Mouse (Mus musculus) hindbrain, embryonic 12.5 days (tissue): ENCODE measurements around the gene Arrdc5. TPM values are rescaled to one million over a fixed set of nuclear protein-coding genes. Genes with fewer than 3 reads are reported as not detected.

Source experiments
- ATAC-seq: fragments of 200-750 bp; cut with Nextera tagmentation; 2 replicates; pipeline ENCODE4 v1.8.0; 2017; ENCODE audit warnings: moderate TSS enrichment; ENCODE audit not compliant: low FRiP score
- H3K27ac ChIP-seq: fragments of 300-500 bp; sonication (generic); 2 replicates; pipeline ENCODE4 v1.5.1; 2016; ENCODE audit warnings: mild to moderate bottlenecking
- H3K27me3 ChIP-seq: fragments of 300-500 bp; sonication (generic); 2 replicates; pipeline ENCODE4 v1.6.1; 2016; ENCODE audit warnings: mild to moderate bottlenecking
- H3K36me3 ChIP-seq: fragments of 300-500 bp; sonication (generic); 2 replicates; pipeline ENCODE4 v1.6.1; 2016; ENCODE audit warnings: mild to moderate bottlenecking
- H3K4me1 ChIP-seq: fragments of 300-500 bp; sonication (generic); 2 replicates; pipeline ENCODE4 v1.6.1; 2016
- H3K4me2 ChIP-seq: fragments of 300-500 bp; sonication (generic); replicated peaks from 2 replicates; pipeline ENCODE4 v1.6.1; 2016; ENCODE audit warnings: mild to moderate bottlenecking
- H3K4me3 ChIP-seq: fragments of 300-500 bp; sonication (generic); 2 replicates; pipeline ENCODE4 v1.5.1; 2016; ENCODE audit warnings: mild to moderate bottlenecking
- H3K9ac ChIP-seq: fragments of 300-500 bp; sonication (generic); 2 replicates; pipeline ENCODE4 v1.6.1; 2016; ENCODE audit warnings: mild to moderate bottlenecking, moderate library complexity
- H3K9me3 ChIP-seq: fragments of 300-500 bp; sonication (generic); replicated peaks from 2 replicates; pipeline ENCODE4 v1.6.1; 2016; ENCODE audit warnings: mild to moderate bottlenecking
- WGBS: fragments of 180-500 bp; shearing (Covaris S2); methylation state at CpG from one replicate; pipeline ENCODE4 v1.1.7; 2016; 5-methylcytosine and 5-hydroxymethylcytosine counted together
- polyA plus RNA-seq: library from polyadenylated mRNA; unstranded; fragments of >200 nt; fragmentation: Nextera tagmentation; extraction: Ambion mirVana; gene quantifications from 2 replicates; pipeline ENCODE4 v1.2.1, GENCODE M21; 2016

Gene Arrdc5
- polyA plus RNA-seq, 1 experiment from 2014 or later: not detected

- peaks cover 9% of the 10 kb centered on the region for H3K36me3 ChIP-seq
- peak overlapping the region; percentile 85 for H3K4me2 ChIP-seq
- H3K9ac ChIP-seq: peak overlapping the region; percentile 96
- 2% methylated on average over 63 of the region's 67 CpGs for WGBS
- H3K4me3 ChIP-seq: peak overlapping the region; percentile 94
- H3K9me3 ChIP-seq: no peaks in the 10 kb centered on the region
- H3K4me1 ChIP-seq: peaks cover 50% of the 10 kb centered on the region
- H3K27ac ChIP-seq: peak overlapping the region; percentile 94
- ATAC-seq: peak; percentile 64
- no peaks in the 10 kb centered on the region for H3K27me3 ChIP-seq
Observed at GRCm38 (mm10) chr17:56326153-56327147, 26.4 kb upstream of the Arrdc5 start.

- WGBS: under 1% methylated on average over 57 of the region's 57 CpGs
Observed at GRCm38 (mm10) chr17:56325450-56326152, 25.5 kb upstream of the Arrdc5 start, which contains the start of gene Kdm4b. Gene Kdm4b, plus strand, starts transcription at chr17:56326062.

GRCm38 (mm10) chr17:56324419-56324818 lies 24.3 kb upstream of the Arrdc5 start:
- no peaks in the 10 kb centered on the region for H3K27me3 ChIP-seq

More at GRCm38 (mm10) chr17:56325450-56326152, 25.5 kb upstream of the Arrdc5 start, which contains the start of gene Kdm4b:
- Histone ChIP-seq H3K4me1 (peaks cover 42% of the 10 kb centered on the region), H3K4me3 (peak within 1 kb of the TSS; percentile 94), H3K9me3 (no peaks in the 10 kb centered on the region), H3K27me3 (no peaks in the 10 kb centered on the region), H3K36me3 (peaks cover 18% of the 10 kb centered on the region), H3K4me2 (peak within 1 kb of the TSS; percentile 85), H3K27ac (peak within 1 kb of the TSS; percentile 94), H3K9ac (peak within 1 kb of the TSS; percentile 96)
- ATAC-seq: peak; percentile 100

GRCm38 (mm10) chr17:56309191-56309945 lies 9.3 kb upstream of the Arrdc5 start:
- no peak overlapping the region for H3K9ac ChIP-seq
- no peak overlapping the region for H3K27ac ChIP-seq
- no peak overlapping the region for H3K4me3 ChIP-seq
- H3K4me2 ChIP-seq: no peak overlapping the region
- H3K4me1 ChIP-seq: peaks cover 25% of the 10 kb centered on the region
- H3K36me3 ChIP-seq: peaks cover 56% of the 10 kb centered on the region
- no peaks in the 10 kb centered on the region for H3K9me3 ChIP-seq
- H3K27me3 ChIP-seq: no peaks in the 10 kb centered on the region
- WGBS: 92% methylated on average over 15 of the region's 15 CpGs
- ATAC-seq: no peak

More at GRCm38 (mm10) chr17:56324419-56324818, 24.3 kb upstream of the Arrdc5 start:
- Histone ChIP-seq H3K36me3 (peaks cover 30% of the 10 kb centered on the region), H3K4me3 (no peak overlapping the region), H3K9ac (no peak overlapping the region), H3K27ac (no peak overlapping the region), H3K4me2 (no peak overlapping the region), H3K4me1 (peaks cover 30% of the 10 kb centered on the region), H3K9me3 (no peaks in the 10 kb centered on the region)
- ATAC-seq: no peak
- 73% methylated on average over 3 of the region's 3 CpGs for WGBS

GRCm38 (mm10) chr17:56308088-56308487 lies 8.0 kb upstream of the Arrdc5 start:
- WGBS: 89% methylated on average over 6 of the region's 6 CpGs
- H3K27me3 ChIP-seq: no peaks in the 10 kb centered on the region
- no peak for ATAC-seq
- no peak overlapping the region for H3K4me3 ChIP-seq
- H3K36me3 ChIP-seq: peaks cover 46% of the 10 kb centered on the region
- H3K27ac ChIP-seq: no peak overlapping the region
- H3K4me1 ChIP-seq: peaks cover 33% of the 10 kb centered on the region
- no peak overlapping the region for H3K4me2 ChIP-seq
- H3K9me3 ChIP-seq: no peaks in the 10 kb centered on the region
- H3K9ac ChIP-seq: no peak overlapping the region

- Histone ChIP-seq H3K4me3 (peak overlapping the region; percentile 79; the same call in 1 of the 2 replicates), H3K27me3 (no peaks in the 10 kb centered on the region), H3K36me3 (peaks cover 25% of the 10 kb centered on the region), H3K9ac (peak overlapping the region; percentile 13; the same call in 1 of the 2 replicates), H3K27ac (no peak overlapping the region), H3K4me2 (peak overlapping the region; percentile 94), H3K9me3 (no peaks in the 10 kb centered on the region), H3K4me1 (peaks cover 38% of the 10 kb centered on the region)
- no peak for ATAC-seq
- 70% methylated on average over 8 of the region's 8 CpGs for WGBS
Observed at GRCm38 (mm10) chr17:56305826-56306225, 5.7 kb upstream of the Arrdc5 start.

- Histone ChIP-seq H3K36me3 (peaks cover 22% of the 10 kb centered on the region), H3K9me3 (no peaks in the 10 kb centered on the region), H3K9ac (peak overlapping the region; percentile 82), H3K4me2 (peak overlapping the region; percentile 94), H3K27ac (no peak overlapping the region), H3K4me3 (peak overlapping the region; percentile 79), H3K4me1 (peaks cover 38% of the 10 kb centered on the region), H3K27me3 (no peaks in the 10 kb centered on the region)
- 37% methylated on average over 9 of the region's 9 CpGs for WGBS
- no peak for ATAC-seq
Observed at GRCm38 (mm10) chr17:56305156-56305555, 5.1 kb upstream of the Arrdc5 start.

- peak; percentile 18; the same call in 1 of the 2 replicates for ATAC-seq
- Histone ChIP-seq H3K27ac (no peak overlapping the region), H3K4me1 (peaks cover 38% of the 10 kb centered on the region), H3K9ac (peak overlapping the region; percentile 82), H3K4me3 (peak overlapping the region; percentile 79), H3K4me2 (peak overlapping the region; percentile 94), H3K27me3 (no peaks in the 10 kb centered on the region), H3K36me3 (peaks cover 17% of the 10 kb centered on the region), H3K9me3 (no peaks in the 10 kb centered on the region)
- 17% methylated on average over 11 of the region's 11 CpGs for WGBS
Observed at GRCm38 (mm10) chr17:56304718-56305117, 4.6 kb upstream of the Arrdc5 start.

GRCm38 (mm10) chr17:56303847-56304586 lies 3.9 kb upstream of the Arrdc5 start:
- Histone ChIP-seq H3K27ac (peak overlapping the region; percentile 75), H3K4me1 (peaks cover 38% of the 10 kb centered on the region), H3K4me3 (peak overlapping the region; percentile 79), H3K9me3 (no peaks in the 10 kb centered on the region), H3K36me3 (peaks cover 12% of the 10 kb centered on the region), H3K9ac (peak overlapping the region; percentile 82), H3K27me3 (no peaks in the 10 kb centered on the region), H3K4me2 (peak overlapping the region; percentile 94)
- under 1% methylated on average over 68 of the region's 68 CpGs for WGBS
- peak; percentile 94 for ATAC-seq

GRCm38 (mm10) chr17:56303160-56303846 lies 3.2 kb upstream of the Arrdc5 start, which contains the start of gene Uhrf1:
Gene Uhrf1, plus strand, starts transcription at chr17:56303321.
- ATAC-seq: peak; percentile 50

More at GRCm38 (mm10) chr17:56303160-56303846, 3.2 kb upstream of the Arrdc5 start, which contains the start of gene Uhrf1:
- Histone ChIP-seq H3K27ac (peak within 1 kb of the TSS; percentile 75), H3K27me3 (no peaks in the 10 kb centered on the region), H3K4me3 (peak within 1 kb of the TSS; percentile 79), H3K9me3 (no peaks in the 10 kb centered on the region), H3K4me2 (peak within 1 kb of the TSS; percentile 94), H3K4me1 (peaks cover 38% of the 10 kb centered on the region), H3K9ac (peak within 1 kb of the TSS; percentile 82), H3K36me3 (peaks cover 7% of the 10 kb centered on the region)
- WGBS: under 1% methylated on average over 43 of the region's 43 CpGs
